Mouse (Mus musculus): Measurements from ENCODE around the gene Tssk1. TPM values are rescaled to one million over a fixed set of nuclear protein-coding genes. Genes with fewer than 3 reads are reported as not detected.

Gene Tssk1
- polyA plus RNA-seq, 1 experiment from 2014 or later = not detected

- Histone ChIP-seq H3K36me3 (ENCODE audit: insufficient read depth, low read length) (peaks cover 11% of the 10 kb centered on the region), H3K27me3 (ENCODE audit: insufficient read depth, low read length) (peaks cover 21% of the 10 kb centered on the region), H3K4me2 (replicated peaks; ENCODE audit: low read depth, low read length) (peak overlapping the region; percentile 71), H3K9ac (replicated peaks; ENCODE audit: low read length) (peak overlapping the region; percentile 92), H3K27ac (ENCODE audit: low read length) (peak overlapping the region; percentile 84), H3K4me1 (ENCODE audit: insufficient read depth, low read length) (peaks cover 25% of the 10 kb centered on the region), H3K9me3 (ENCODE audit: low read length) (no peaks in the 10 kb centered on the region), H3K4me3 (ENCODE audit: low read length) (peak overlapping the region; percentile 89)
- WGBS = under 1% methylated on average over 14 of the region's 14 CpGs
- 0 out of 2 replicates have a peak, but pooled peaks have one; percentile 3 for ATAC-seq (ENCODE audit: low FRiP score, low TSS enrichment)
These were observed 28.1 kb downstream of the Tssk1 start for GRCm38 (mm10) chr16:17922163-17922538.

GRCm38 (mm10) chr16:17927351-17928082 is 33.5 kb downstream of the Tssk1 start:
- Histone ChIP-seq H3K36me3 (ENCODE audit: insufficient read depth, low read length) (peaks cover 11% of the 10 kb centered on the region), H3K27ac (ENCODE audit: low read length) (peak overlapping the region; percentile 95), H3K27me3 (ENCODE audit: insufficient read depth, low read length) (no peaks in the 10 kb centered on the region), H3K9me3 (ENCODE audit: low read length) (no peaks in the 10 kb centered on the region), H3K4me3 (ENCODE audit: low read length) (peak overlapping the region; percentile 72), H3K4me2 (replicated peaks; ENCODE audit: low read depth, low read length) (peak overlapping the region; percentile 99), H3K4me1 (ENCODE audit: insufficient read depth, low read length) (peaks cover 15% of the 10 kb centered on the region), H3K9ac (replicated peaks; ENCODE audit: low read length) (peak overlapping the region; percentile 83)
- WGBS = under 1% methylated on average over 71 of the region's 72 CpGs
- ATAC-seq (ENCODE audit: low FRiP score, low TSS enrichment) = peak; percentile 53

GRCm38 (mm10) chr16:17928087-17928580 is 34.1 kb downstream of the Tssk1 start, which contains the start of gene Slc25a1:
Slc25a1 (minus strand) TSS chr16:17928219.
- Histone ChIP-seq H3K9ac (replicated peaks; ENCODE audit: low read length) (peak within 1 kb of the TSS; percentile 83), H3K4me2 (replicated peaks; ENCODE audit: low read depth, low read length) (peak within 1 kb of the TSS; percentile 99), H3K4me1 (ENCODE audit: insufficient read depth, low read length) (peaks cover 11% of the 10 kb centered on the region), H3K27ac (ENCODE audit: low read length) (peak within 1 kb of the TSS; percentile 95), H3K36me3 (ENCODE audit: insufficient read depth, low read length) (peaks cover 11% of the 10 kb centered on the region), H3K9me3 (ENCODE audit: low read length) (no peaks in the 10 kb centered on the region), H3K4me3 (ENCODE audit: low read length) (peak within 1 kb of the TSS; percentile 72), H3K27me3 (ENCODE audit: insufficient read depth, low read length) (no peaks in the 10 kb centered on the region)
- WGBS = under 1% methylated on average over 46 of the region's 47 CpGs
- ATAC-seq (ENCODE audit: low FRiP score, low TSS enrichment) = peak; percentile 74

- H3K27ac ChIP-seq (ENCODE audit: low read length) = peak overlapping the region; percentile 95
- WGBS = 0% methylated on average over 9 of the region's 9 CpGs
- peak; percentile 67 for ATAC-seq (ENCODE audit: low FRiP score, low TSS enrichment)
These were observed 34.6 kb downstream of the Tssk1 start for GRCm38 (mm10) chr16:17928627-17929104.

GRCm38 (mm10) chr16:17929211-17929610 is 35.2 kb downstream of the Tssk1 start:
- Histone ChIP-seq H3K9me3 (ENCODE audit: low read length) (no peaks in the 10 kb centered on the region), H3K4me2 (replicated peaks; ENCODE audit: low read depth, low read length) (no peak overlapping the region), H3K9ac (replicated peaks; ENCODE audit: low read length) (peak overlapping the region; percentile 83; the same call in 1 of the 2 replicates), H3K4me1 (ENCODE audit: insufficient read depth, low read length) (peaks cover 11% of the 10 kb centered on the region), H3K27ac (ENCODE audit: low read length) (peak overlapping the region; percentile 95; the same call in 1 of the 2 replicates), H3K27me3 (ENCODE audit: insufficient read depth, low read length) (no peaks in the 10 kb centered on the region), H3K4me3 (ENCODE audit: low read length) (no peak overlapping the region), H3K36me3 (ENCODE audit: insufficient read depth, low read length) (peaks cover 11% of the 10 kb centered on the region)
- ATAC-seq (ENCODE audit: low FRiP score, low TSS enrichment) = no peak
- WGBS = 16% methylated on average over 2 of the region's 2 CpGs

More at GRCm38 (mm10) chr16:17928627-17929104, 34.6 kb downstream of the Tssk1 start:
- H3K9me3 ChIP-seq (ENCODE audit: low read length) = no peaks in the 10 kb centered on the region
- H3K36me3 ChIP-seq (ENCODE audit: insufficient read depth, low read length) = peaks cover 11% of the 10 kb centered on the region
- peak overlapping the region; percentile 72 for H3K4me3 ChIP-seq (ENCODE audit: low read length)
- no peaks in the 10 kb centered on the region for H3K27me3 ChIP-seq (ENCODE audit: insufficient read depth, low read length)
- H3K4me1 ChIP-seq (ENCODE audit: insufficient read depth, low read length) = peaks cover 11% of the 10 kb centered on the region
- H3K4me2 ChIP-seq (replicated peaks; ENCODE audit: low read depth, low read length) = peak overlapping the region; percentile 99
- peak overlapping the region; percentile 83 for H3K9ac ChIP-seq (replicated peaks; ENCODE audit: low read length)

- ATAC-seq (ENCODE audit: low FRiP score, low TSS enrichment) = no peak
- Histone ChIP-seq H3K9me3 (ENCODE audit: low read length) (no peaks in the 10 kb centered on the region), H3K4me1 (ENCODE audit: insufficient read depth, low read length) (peaks cover 11% of the 10 kb centered on the region), H3K36me3 (ENCODE audit: insufficient read depth, low read length) (peaks cover 9% of the 10 kb centered on the region), H3K4me3 (ENCODE audit: low read length) (no peak overlapping the region), H3K27ac (ENCODE audit: low read length) (no peak overlapping the region), H3K27me3 (ENCODE audit: insufficient read depth, low read length) (no peaks in the 10 kb centered on the region), H3K4me2 (replicated peaks; ENCODE audit: low read depth, low read length) (no peak overlapping the region), H3K9ac (replicated peaks; ENCODE audit: low read length) (no peak overlapping the region)
- 86% methylated on average over 2 of the region's 2 CpGs for WGBS
These were observed 35.6 kb downstream of the Tssk1 start for GRCm38 (mm10) chr16:17929631-17930030.

- H3K4me1 ChIP-seq (ENCODE audit: insufficient read depth, low read length) = peaks cover 6% of the 10 kb centered on the region
- no peak overlapping the region for H3K9ac ChIP-seq (replicated peaks; ENCODE audit: low read length)
- no peaks in the 10 kb centered on the region for H3K9me3 ChIP-seq (ENCODE audit: low read length)
- H3K36me3 ChIP-seq (ENCODE audit: insufficient read depth, low read length) = no peaks in the 10 kb centered on the region
- WGBS = 70% methylated on average over 5 of the region's 5 CpGs
- H3K27ac ChIP-seq (ENCODE audit: low read length) = no peak overlapping the region
- no peak overlapping the region for H3K4me3 ChIP-seq (ENCODE audit: low read length)
- 0 out of 2 replicates have a peak, but pooled peaks cover 4% of the 10 kb centered on the region for H3K27me3 ChIP-seq (ENCODE audit: insufficient read depth, low read length)
- no peak overlapping the region for H3K4me2 ChIP-seq (replicated peaks; ENCODE audit: low read depth, low read length)
- no peak for ATAC-seq (ENCODE audit: low FRiP score, low TSS enrichment)
These were observed 38.0 kb downstream of the Tssk1 start for GRCm38 (mm10) chr16:17931906-17932460.

- no peak for ATAC-seq (ENCODE audit: low FRiP score, low TSS enrichment)
- Histone ChIP-seq H3K4me3 (ENCODE audit: low read length) (no peak overlapping the region), H3K9ac (replicated peaks; ENCODE audit: low read length) (no peak overlapping the region), H3K27ac (ENCODE audit: low read length) (no peak overlapping the region), H3K27me3 (ENCODE audit: insufficient read depth, low read length) (0 out of 2 replicates have a peak, but pooled peaks cover 4% of the 10 kb centered on the region), H3K4me2 (replicated peaks; ENCODE audit: low read depth, low read length) (no peak overlapping the region), H3K4me1 (ENCODE audit: insufficient read depth, low read length) (0 out of 2 replicates have a peak, but pooled peaks cover 1% of the 10 kb centered on the region), H3K9me3 (ENCODE audit: low read length) (no peaks in the 10 kb centered on the region), H3K36me3 (ENCODE audit: insufficient read depth, low read length) (no peaks in the 10 kb centered on the region)
- WGBS = 70% methylated on average over 9 of the region's 9 CpGs
These were observed 39.8 kb downstream of the Tssk1 start for GRCm38 (mm10) chr16:17933594-17934444.

GRCm38 (mm10) chr16:17934445-17934910 is 40.5 kb downstream of the Tssk1 start:
- Histone ChIP-seq H3K9ac (replicated peaks; ENCODE audit: low read length) (no peak overlapping the region), H3K27me3 (ENCODE audit: insufficient read depth, low read length) (0 out of 2 replicates have a peak, but pooled peaks cover 4% of the 10 kb centered on the region), H3K4me2 (replicated peaks; ENCODE audit: low read depth, low read length) (no peak overlapping the region), H3K36me3 (ENCODE audit: insufficient read depth, low read length) (no peaks in the 10 kb centered on the region), H3K4me1 (ENCODE audit: insufficient read depth, low read length) (no peaks in the 10 kb centered on the region), H3K4me3 (ENCODE audit: low read length) (no peak overlapping the region), H3K27ac (ENCODE audit: low read length) (no peak overlapping the region), H3K9me3 (ENCODE audit: low read length) (no peaks in the 10 kb centered on the region)
- ATAC-seq (ENCODE audit: low FRiP score, low TSS enrichment) = no peak
- 59% methylated on average over 3 of the region's 3 CpGs for WGBS

Measured in kidney, embryonic 16.5 days (tissue).